Mouse (Mus musculus): ENCODE measurements around the gene Gimap8.

GRCm38 (mm10) chr6:48685694-48686665 is 38.9 kb downstream of the Gimap8 start:
- TF ChIP-seq CTCF (conservative IDR thresholded peaks at IDR 0.05; ENCODE audit: low read length) = no peak
- no peak for TF ChIP-seq POU5F1 (IDR thresholded peaks at IDR 0.05; ENCODE audit: borderline replicate concordance, low read length)
